Comparison of ENCODE assay signal across 9 mouse cellular contexts in genomic region chr1:154149431-154150143, GRCm38 (mm10). TPM values are rescaled to one million over a fixed set of nuclear protein-coding genes. Genes with fewer than 3 reads are reported as not detected.
A peak's percentile ranks its signal among the peaks of the same experiment; 100 is the strongest.
DNase-seq lines count a peak whose midpoint lies in the region; ATAC-seq and TF ChIP-seq lines count a peak whose summit lies in the region.
"Had no signal": no experiment of that assay in that cellular context is flagged by ENCODE, and none has a peak within 500 bp of the region (broad histone marks: within the 10 kb centered on the region; RNA-seq: fewer than 3 reads in every experiment).

No protein-coding gene starts in this region.

- H3K9me3 ChIP-seq in kidney, embryonic 14.5 days (ENCODE audit: control insufficient read depth, low read length): no peaks in the 10 kb centered on the region
- no peaks in the 10 kb centered on the region for H3K9me3 ChIP-seq in embryonic facial prominence, embryonic 14.5 days (ENCODE audit: control insufficient read depth, low read length)
- H3K9me3 ChIP-seq in intestine, postnatal 0 days (ENCODE audit: control insufficient read depth): no peaks in the 10 kb centered on the region

- H3K4me1 ChIP-seq in kidney, embryonic 14.5 days (ENCODE audit: control insufficient read depth, insufficient read depth, low read length): peaks cover 13% of the 10 kb centered on the region; the same call in 1 of the 2 replicates
- peaks cover 18% of the 10 kb centered on the region for H3K4me1 ChIP-seq in embryonic facial prominence, embryonic 14.5 days (ENCODE audit: control insufficient read depth, insufficient read depth, low read length)
- peaks cover 11% of the 10 kb centered on the region; the same call in 1 of the 2 replicates for H3K4me1 ChIP-seq in intestine, postnatal 0 days (replicated peaks; ENCODE audit: control insufficient read depth, insufficient read depth, low read length)

- no peaks in the 10 kb centered on the region for H3K36me3 ChIP-seq in kidney, embryonic 14.5 days (ENCODE audit: control insufficient read depth, insufficient read depth, low read length)
- H3K36me3 ChIP-seq in embryonic facial prominence, embryonic 14.5 days (ENCODE audit: control insufficient read depth, insufficient read depth, low read length): no peaks in the 10 kb centered on the region
- H3K36me3 ChIP-seq in intestine, postnatal 0 days (ENCODE audit: control insufficient read depth, insufficient read depth): no peaks in the 10 kb centered on the region

- no peak for TF ChIP-seq CTCF in intestine, postnatal 0 days (IDR thresholded peaks at IDR 0.05; ENCODE audit: low read depth)

- 65% methylated on average over 1 of the region's 1 CpGs for WGBS in kidney, embryonic 14.5 days
- 54% methylated on average over 1 of the region's 1 CpGs for WGBS in embryonic facial prominence, embryonic 14.5 days
- WGBS in intestine, postnatal 0 days: 40% methylated on average over 1 of the region's 1 CpGs

- no peak overlapping the region for H3K4me3 ChIP-seq in kidney, embryonic 14.5 days (ENCODE audit: low read length)
- no peak overlapping the region for H3K4me3 ChIP-seq in embryonic facial prominence, embryonic 14.5 days (ENCODE audit: low read depth, low read length)
- no peak overlapping the region for H3K4me3 ChIP-seq in intestine, postnatal 0 days (ENCODE audit: low read depth, low read length)

- no peak for DNase-seq in kidney, postnatal 14 days
- peak; percentile 34 for DNase-seq in brain, adult 2 months (ENCODE audit: low read depth, low spot score)
- DNase-seq in embryonic facial prominence, embryonic 14.5 days (ENCODE audit: low spot score): no peak
- DNase-seq in cerebellum, postnatal 36 days: no peak
- DNase-seq in adrenal gland, postnatal 25 days: no peak
- DNase-seq: thymus, postnatal 14 days had no signal

- H3K27me3 ChIP-seq in kidney, embryonic 14.5 days (ENCODE audit: control insufficient read depth, insufficient read depth, low read length): no peaks in the 10 kb centered on the region
- no peaks in the 10 kb centered on the region for H3K27me3 ChIP-seq in embryonic facial prominence, embryonic 14.5 days (replicated peaks; ENCODE audit: control insufficient read depth, insufficient read depth, low read length)
- H3K27me3 ChIP-seq in intestine, postnatal 0 days (replicated peaks; ENCODE audit: control insufficient read depth, insufficient read depth, low read length): no peaks in the 10 kb centered on the region

- H3K27ac ChIP-seq in kidney, embryonic 14.5 days (ENCODE audit: low read depth, low read length): no peak overlapping the region
- H3K27ac ChIP-seq in embryonic facial prominence, embryonic 14.5 days (replicated peaks; ENCODE audit: low read depth, low read length): peak overlapping the region; percentile 30
- peak overlapping the region; percentile 51 for H3K27ac ChIP-seq in intestine, postnatal 0 days (ENCODE audit: low read depth, low read length)

- 0 out of 2 replicates have a peak, but pooled peaks have one; percentile 15 for ATAC-seq in kidney, embryonic 14.5 days (ENCODE audit: low FRiP score, low TSS enrichment)
- peak; percentile 31 for ATAC-seq in embryonic facial prominence, embryonic 14.5 days (ENCODE audit: low read depth)
- ATAC-seq in intestine, postnatal 0 days: no peak

- H3K4me2 ChIP-seq in kidney, embryonic 14.5 days (replicated peaks; ENCODE audit: low read depth, low read length): no peak overlapping the region
- 0 out of 2 replicates have a peak overlapping the region, but pooled peaks have one; percentile 3 for H3K4me2 ChIP-seq in embryonic facial prominence, embryonic 14.5 days (ENCODE audit: low read depth, low read length)
- peak overlapping the region; percentile 39 for H3K4me2 ChIP-seq in intestine, postnatal 0 days (replicated peaks; ENCODE audit: low read depth)

- H3K9ac ChIP-seq in kidney, embryonic 14.5 days (ENCODE audit: low read depth, low read length): no peak overlapping the region
- H3K9ac ChIP-seq in embryonic facial prominence, embryonic 14.5 days (ENCODE audit: low read depth, low read length): no peak overlapping the region
- H3K9ac ChIP-seq in intestine, postnatal 0 days (ENCODE audit: low read depth, low read length): no peak overlapping the region

RNA-seq across cellular contexts. Expression of gene Zfp648, which starts 51.4 kb away (rescaled TPM):
- polyA plus RNA-seq in kidney, embryonic 14.5 days (2014; fragmentation: Nextera tagmentation; extraction: Ambion mirVana): 0.13 and 0.26 TPM in 2 replicates
- polyA plus RNA-seq in embryonic facial prominence, embryonic 14.5 days (2014; fragmentation: Nextera tagmentation; extraction: Ambion mirVana): 0.32 and 0.77 TPM in 2 replicates
- polyA plus RNA-seq in intestine, postnatal 0 days (2015; fragmentation: Nextera tagmentation; extraction: Ambion mirVana): not detected in 2 replicates
- 0.27 TPM in 1 of 2 replicates, not detected in the other for total RNA-seq in adrenal gland, postnatal 25 days (2021)
- total RNA-seq: gastrocnemius, postnatal 25 days had no signal
